Mouse (Mus musculus) forebrain, embryonic 14.5 days (tissue): Measurements from ENCODE around the gene Smim11. TPM values are rescaled to one million over a fixed set of nuclear protein-coding genes. Genes with fewer than 3 reads are reported as not detected.

ENCODE experiments used
- ATAC-seq: fragments of 200-750 bp; cut with Nextera tagmentation; 2 replicates; pipeline ENCODE4 v1.8.0; 2017; ENCODE audit warnings: mild to moderate bottlenecking, moderate library complexity
- DNase-seq: peaks from one replicate; pipeline ENCODE4 v3.0.0-alpha.2; 2015; ENCODE audit warnings: low spot score
- H3K27ac ChIP-seq: fragments of 300-500 bp; sonication (generic); 2 replicates; pipeline ENCODE4 v1.5.1; 2014; ENCODE audit warnings: low read depth, mild to moderate bottlenecking, control low read depth, low read length, moderate library complexity
- H3K27me3 ChIP-seq: fragments of 300-500 bp; sonication (generic); replicated peaks from 2 replicates; pipeline ENCODE4 v1.6.1; 2014; ENCODE audit warnings: low read length, control low read depth, mixed read lengths; ENCODE audit not compliant: control insufficient read depth, insufficient read depth
- H3K36me3 ChIP-seq: fragments of 300-500 bp; sonication (generic); 2 replicates; pipeline ENCODE4 v1.6.1; 2014; ENCODE audit warnings: low read length, control low read depth; ENCODE audit not compliant: control insufficient read depth, insufficient read depth
- H3K4me1 ChIP-seq: fragments of 300-500 bp; sonication (generic); 2 replicates; pipeline ENCODE4 v1.6.1; 2014; ENCODE audit warnings: antibody characterized with exemption, low read length, control low read depth; ENCODE audit not compliant: control insufficient read depth, insufficient read depth
- H3K4me2 ChIP-seq: fragments of 300-500 bp; sonication (generic); 2 replicates; pipeline ENCODE4 v1.6.1; 2014; ENCODE audit warnings: mild to moderate bottlenecking, control low read depth, low read length
- H3K4me3 ChIP-seq: fragments of 300-500 bp; sonication (generic); 2 replicates; pipeline ENCODE4 v1.5.1; 2014; ENCODE audit warnings: low read depth, low read length, control low read depth
- H3K9ac ChIP-seq: fragments of 300-500 bp; sonication (generic); 2 replicates; pipeline ENCODE4 v1.6.1; 2014; ENCODE audit warnings: mild to moderate bottlenecking, low read length, control low read depth, moderate library complexity
- H3K9me3 ChIP-seq: fragments of 300-500 bp; sonication (generic); replicated peaks from 2 replicates; pipeline ENCODE4 v1.6.1; 2016; ENCODE audit warnings: low read length, control low read depth, mixed read lengths; ENCODE audit not compliant: control insufficient read depth
- WGBS: fragments of 180-500 bp; shearing (Covaris S2); extraction: QIAGEN DNeasy Blood & Tissue Kit; methylation state at CpG from one replicate; pipeline ENCODE4 v1.1.7; 2014; 5-methylcytosine and 5-hydroxymethylcytosine counted together
- polyA plus RNA-seq: library from polyadenylated mRNA; unstranded; fragments of >200 nt; fragmentation: Nextera tagmentation; extraction: Ambion mirVana; gene quantifications from 2 replicates; pipeline ENCODE4 v1.2.1, GENCODE M21; 2014

Smim11 gene
- polyA plus RNA-seq, 1 experiment from 2014 or later, result 110 TPM

- DNase-seq (peak; percentile 30), ATAC-seq (no peak)
- 28% methylated on average over 4 of the region's 4 CpGs for WGBS
- H3K27ac ChIP-seq, result no peak overlapping the region
- H3K4me1 ChIP-seq, result no peaks in the 10 kb centered on the region
- no peaks in the 10 kb centered on the region for H3K27me3 ChIP-seq
- H3K4me2 ChIP-seq, result no peak overlapping the region
- H3K9me3 ChIP-seq, result no peaks in the 10 kb centered on the region
- no peak overlapping the region for H3K4me3 ChIP-seq
- no peak overlapping the region for H3K9ac ChIP-seq
- H3K36me3 ChIP-seq, result peaks cover 56% of the 10 kb centered on the region
Observed at GRCm38 (mm10) chr16:92309126-92309525, 8.0 kb downstream of the Smim11 start.

GRCm38 (mm10) chr16:92313953-92314741, 13.1 kb downstream of the Smim11 start:
- ATAC-seq, result peak; percentile 64
- Histone ChIP-seq H3K27ac (no peak overlapping the region), H3K4me1 (no peaks in the 10 kb centered on the region), H3K27me3 (no peaks in the 10 kb centered on the region), H3K36me3 (peaks cover 33% of the 10 kb centered on the region), H3K4me3 (no peak overlapping the region), H3K4me2 (no peak overlapping the region), H3K9ac (no peak overlapping the region), H3K9me3 (no peaks in the 10 kb centered on the region)
- 50% methylated on average over 13 of the region's 13 CpGs for WGBS
- DNase-seq, result peak; percentile 83

GRCm38 (mm10) chr16:92316049-92316738, 15.1 kb downstream of the Smim11 start:
- H3K27ac ChIP-seq, result no peak overlapping the region
- H3K9ac ChIP-seq, result no peak overlapping the region
- no peaks in the 10 kb centered on the region for H3K27me3 ChIP-seq
- no peaks in the 10 kb centered on the region for H3K9me3 ChIP-seq
- DNase-seq (no peak), ATAC-seq (no peak)
- no peaks in the 10 kb centered on the region for H3K4me1 ChIP-seq
- no peak overlapping the region for H3K4me3 ChIP-seq
- WGBS, result 84% methylated on average over 7 of the region's 7 CpGs
- peaks cover 23% of the 10 kb centered on the region for H3K36me3 ChIP-seq
- H3K4me2 ChIP-seq, result no peak overlapping the region

- Histone ChIP-seq H3K4me3 (no peak overlapping the region), H3K9me3 (no peaks in the 10 kb centered on the region), H3K9ac (no peak overlapping the region), H3K27me3 (no peaks in the 10 kb centered on the region), H3K4me1 (no peaks in the 10 kb centered on the region), H3K27ac (no peak overlapping the region), H3K4me2 (no peak overlapping the region), H3K36me3 (no peaks in the 10 kb centered on the region)
- WGBS, result 67% methylated on average over 20 of the region's 20 CpGs
- DNase-seq, result no peak
- ATAC-seq, result no peak
Observed at GRCm38 (mm10) chr16:92319353-92320109, 18.4 kb downstream of the Smim11 start.

- 84% methylated on average over 3 of the region's 3 CpGs for WGBS
Observed at GRCm38 (mm10) chr16:92320361-92320760, 19.3 kb downstream of the Smim11 start.

GRCm38 (mm10) chr16:92321341-92321740, 20.3 kb downstream of the Smim11 start, which contains the start of gene Fam243:
Fam243 (minus strand) TSS chr16:92321441.
- no peak within 1 kb of the TSS for H3K4me3 ChIP-seq
- 90% methylated on average over 8 of the region's 8 CpGs for WGBS
- H3K9me3 ChIP-seq, result no peaks in the 10 kb centered on the region
- H3K4me1 ChIP-seq, result no peaks in the 10 kb centered on the region
- no peaks in the 10 kb centered on the region for H3K27me3 ChIP-seq
- no peak within 1 kb of the TSS for H3K4me2 ChIP-seq
- no peaks in the 10 kb centered on the region for H3K36me3 ChIP-seq
- ATAC-seq (no peak), DNase-seq (no peak)
- no peak within 1 kb of the TSS for H3K27ac ChIP-seq
- no peak within 1 kb of the TSS for H3K9ac ChIP-seq

More at GRCm38 (mm10) chr16:92320361-92320760, 19.3 kb downstream of the Smim11 start:
- H3K9me3 ChIP-seq, result no peaks in the 10 kb centered on the region
- H3K4me2 ChIP-seq, result no peak overlapping the region
- no peak for DNase-seq
- H3K4me3 ChIP-seq, result no peak overlapping the region
- no peak for ATAC-seq
- no peaks in the 10 kb centered on the region for H3K4me1 ChIP-seq
- no peak overlapping the region for H3K27ac ChIP-seq
- no peaks in the 10 kb centered on the region for H3K36me3 ChIP-seq
- no peak overlapping the region for H3K9ac ChIP-seq
- no peaks in the 10 kb centered on the region for H3K27me3 ChIP-seq

- Histone ChIP-seq H3K4me1 (no peaks in the 10 kb centered on the region), H3K4me2 (no peak overlapping the region), H3K9ac (no peak overlapping the region), H3K4me3 (no peak overlapping the region), H3K27me3 (no peaks in the 10 kb centered on the region), H3K36me3 (no peaks in the 10 kb centered on the region), H3K9me3 (no peaks in the 10 kb centered on the region), H3K27ac (no peak overlapping the region)
- WGBS, result 17% methylated on average over 7 of the region's 7 CpGs
- ATAC-seq (no peak), DNase-seq (no peak)
Observed at GRCm38 (mm10) chr16:92324309-92325061, 23.4 kb downstream of the Smim11 start.

- Histone ChIP-seq H3K36me3 (no peaks in the 10 kb centered on the region), H3K27me3 (no peaks in the 10 kb centered on the region), H3K9ac (no peak overlapping the region), H3K4me1 (no peaks in the 10 kb centered on the region), H3K4me3 (no peak overlapping the region), H3K4me2 (no peak overlapping the region), H3K27ac (no peak overlapping the region), H3K9me3 (no peaks in the 10 kb centered on the region)
- 21% methylated on average over 1 of the region's 1 CpGs for WGBS
- ATAC-seq, result no peak
- no peak for DNase-seq
Observed at GRCm38 (mm10) chr16:92325062-92325406, 23.9 kb downstream of the Smim11 start.
